Mouse (Mus musculus) heart, postnatal 25 days (tissue): ENCODE results near the gene Cldn7. TPM values are rescaled to one million over a fixed set of nuclear protein-coding genes. Genes with fewer than 3 reads are reported as not detected.

Experiments
- DNase-seq: peaks from one replicate; pipeline ENCODE4 v3.0.0; 2022; ENCODE audit warnings: low spot score
- intact Hi-C: fragments of 180-260 bp; cut with DNase I; formaldehyde crosslinking; loops from one replicate; pipeline ENCODE4 v1.15.1; 2025
- total RNA-seq, 2 experiments: library from RNA; stranded (reverse); gene quantifications; 2 replicates each; pipeline ENCODE4 v1.2.3; 2021

The Cldn7 gene
- total RNA-seq, 2 experiments from 2014 or later: not detected

DNA sequence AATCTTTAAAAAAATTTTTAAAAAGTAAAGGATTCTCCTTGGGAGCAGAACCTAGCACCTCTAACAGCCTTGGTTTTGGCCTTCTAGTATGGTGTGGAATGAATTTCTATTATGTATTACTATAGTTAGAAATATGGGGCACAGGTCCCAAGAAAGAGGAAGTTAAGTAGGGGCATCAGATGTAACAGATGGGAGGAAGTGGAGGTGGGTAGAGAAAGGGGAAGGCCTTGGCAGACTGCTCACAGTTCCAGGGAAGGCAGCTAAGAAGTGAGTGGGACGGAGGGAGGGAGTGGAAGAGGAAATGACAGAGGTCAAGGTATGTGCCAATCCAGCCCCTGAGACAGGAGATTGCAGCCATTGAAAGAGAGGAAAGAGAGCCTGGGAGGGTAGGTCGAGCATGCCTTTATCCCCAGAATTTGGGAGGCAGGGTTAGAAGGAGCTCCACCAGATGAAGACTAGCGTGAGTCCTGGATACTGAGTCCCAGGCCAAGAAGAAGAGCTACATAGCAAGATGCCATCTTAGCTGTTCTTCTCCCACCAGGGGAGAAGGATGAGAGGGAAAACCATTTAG lies 33.5 kb upstream of the Cldn7 start:
- intact Hi-C loops: loop anchor here (5.0 to 10.0 kb wide), 2 partner anchors 76 to 284 kb away; partner anchors contain the start of gene Slc16a11
- no peak for DNase-seq

- DNase-seq: no peak
- intact Hi-C loops: loop anchor here (5.0 to 10.0 kb wide), 2 partner anchors 76 to 283 kb away; partner anchors contain the start of gene Slc16a11
Measured at GRCm38 (mm10) chr11:69931769-69932168, 32.8 kb upstream of the Cldn7 start.

DNA sequence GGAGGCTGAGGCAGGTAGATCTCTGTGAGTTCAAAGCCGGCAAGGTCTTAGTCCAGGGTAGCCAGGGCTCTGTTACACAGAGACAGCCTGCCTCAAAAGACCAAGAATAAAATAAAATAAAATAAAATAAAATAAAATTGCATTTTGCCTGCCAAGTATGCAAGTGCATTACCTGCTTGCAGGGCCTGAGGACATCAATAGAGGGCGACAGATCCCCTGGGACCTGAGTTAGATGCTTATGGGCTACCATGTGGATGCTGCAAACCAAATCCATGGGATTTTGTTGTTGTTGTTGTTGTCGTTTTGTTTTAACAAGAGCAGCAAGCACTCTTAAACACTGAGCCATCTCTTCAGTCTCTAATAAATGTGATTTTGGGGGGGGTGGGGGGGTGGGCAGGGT lies 32.3 kb upstream of the Cldn7 start:
- intact Hi-C loops: loop anchor here (5.0 to 10.0 kb wide), 2 partner anchors 75 to 283 kb away; partner anchors contain the start of gene Slc16a11
- no peak for DNase-seq

- intact Hi-C loops: loop anchor here (5.0 to 10.0 kb wide), 2 partner anchors 74 to 282 kb away; partner anchors contain the start of gene Slc16a11
- DNase-seq: no peak
Measured at GRCm38 (mm10) chr11:69933066-69933465, 31.5 kb upstream of the Cldn7 start.

GRCm38 (mm10) chr11:69934169-69934568 lies 30.4 kb upstream of the Cldn7 start:
- intact Hi-C loops: loop anchor here (1.0 to 10.0 kb wide), 3 partner anchors 15 to 281 kb away; partner anchors contain the start of gene Slc16a11
- DNase-seq: peak; percentile 71

DNA sequence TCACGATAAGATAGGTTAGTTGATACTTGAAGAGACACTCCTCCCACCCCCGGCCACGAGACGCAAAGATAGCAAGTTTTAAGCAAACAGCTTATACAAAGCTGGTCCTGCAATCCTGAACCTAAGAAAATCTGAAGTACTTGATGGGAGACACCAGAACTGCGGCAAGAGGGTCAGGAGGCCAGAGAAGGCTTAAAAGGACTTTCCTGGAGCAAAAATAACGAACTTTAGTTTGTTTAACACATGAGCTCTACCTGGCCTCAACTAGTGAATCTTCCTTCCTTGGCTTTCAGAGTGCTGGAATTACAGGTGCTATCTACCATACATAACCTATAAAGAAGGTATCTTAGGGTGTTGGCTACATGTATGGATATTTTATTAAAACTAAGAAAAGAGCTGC lies 29.9 kb upstream of the Cldn7 start:
- intact Hi-C loops: loop anchor here (1.0 to 10.0 kb wide), 3 partner anchors 15 to 280 kb away; partner anchors contain the start of gene Slc16a11
- DNase-seq: no peak

GRCm38 (mm10) chr11:69935137-69935879 lies 29.3 kb upstream of the Cldn7 start, which contains the start of gene Ybx2:
Gene Ybx2, plus strand, starts transcription at chr11:69935796.
- DNase-seq: peak; percentile 72
- intact Hi-C loops: loop anchor here (10.0 kb wide), 1 partner anchor 279 kb away; the partner anchor contains the start of gene Slc16a11

GRCm38 (mm10) chr11:69936156-69936555 lies 28.4 kb upstream of the Cldn7 start:
- no peak for DNase-seq
- intact Hi-C loops: loop anchor here (10.0 kb wide), 1 partner anchor 279 kb away; the partner anchor contains the start of gene Slc16a11

DNA sequence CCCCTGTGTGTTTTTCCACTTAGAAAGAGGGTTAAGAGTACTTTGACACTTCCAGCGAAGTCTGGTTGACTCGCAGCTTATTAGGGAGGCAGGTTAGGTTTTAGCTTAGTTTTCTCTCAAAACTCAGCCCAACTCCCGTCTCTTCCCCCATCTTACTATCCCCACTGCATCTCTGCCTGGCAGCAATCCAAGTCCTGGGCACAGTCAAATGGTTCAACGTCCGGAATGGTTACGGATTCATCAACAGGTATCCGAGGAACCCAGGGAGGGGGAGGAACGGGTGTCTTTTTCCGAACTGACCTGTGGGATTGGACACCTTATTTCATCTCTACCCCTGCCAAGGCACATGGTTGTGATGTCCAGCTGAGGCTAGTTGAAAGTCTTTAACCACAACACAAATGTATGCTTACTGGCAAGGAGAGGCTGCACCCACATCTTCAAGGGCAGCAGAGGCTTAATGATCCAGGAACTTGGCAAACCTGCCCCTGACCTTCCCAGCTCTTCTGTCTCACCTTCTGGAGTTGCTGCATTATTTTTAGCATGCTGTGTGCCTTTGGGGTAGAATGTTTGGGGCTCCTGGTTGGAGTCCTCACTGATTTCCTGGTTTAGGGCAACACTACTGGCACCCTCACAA lies 27.7 kb upstream of the Cldn7 start:
- intact Hi-C loops: loop anchor here (10.0 kb wide), 1 partner anchor 278 kb away; the partner anchor contains the start of gene Slc16a11
- DNase-seq: no peak

- intact Hi-C loops: loop anchor here (10.0 kb wide), 1 partner anchor 277 kb away; the partner anchor contains the start of gene Slc16a11
Measured at GRCm38 (mm10) chr11:69937385-69937784, 27.2 kb upstream of the Cldn7 start.

GRCm38 (mm10) chr11:69937834-69938233 lies 26.7 kb upstream of the Cldn7 start:
- no peak for DNase-seq
- intact Hi-C loops: loop anchor here (10.0 kb wide), 1 partner anchor 277 kb away; the partner anchor contains the start of gene Slc16a11

More at GRCm38 (mm10) chr11:69937385-69937784, 27.2 kb upstream of the Cldn7 start:
- DNase-seq: peak; percentile 35

DNA sequence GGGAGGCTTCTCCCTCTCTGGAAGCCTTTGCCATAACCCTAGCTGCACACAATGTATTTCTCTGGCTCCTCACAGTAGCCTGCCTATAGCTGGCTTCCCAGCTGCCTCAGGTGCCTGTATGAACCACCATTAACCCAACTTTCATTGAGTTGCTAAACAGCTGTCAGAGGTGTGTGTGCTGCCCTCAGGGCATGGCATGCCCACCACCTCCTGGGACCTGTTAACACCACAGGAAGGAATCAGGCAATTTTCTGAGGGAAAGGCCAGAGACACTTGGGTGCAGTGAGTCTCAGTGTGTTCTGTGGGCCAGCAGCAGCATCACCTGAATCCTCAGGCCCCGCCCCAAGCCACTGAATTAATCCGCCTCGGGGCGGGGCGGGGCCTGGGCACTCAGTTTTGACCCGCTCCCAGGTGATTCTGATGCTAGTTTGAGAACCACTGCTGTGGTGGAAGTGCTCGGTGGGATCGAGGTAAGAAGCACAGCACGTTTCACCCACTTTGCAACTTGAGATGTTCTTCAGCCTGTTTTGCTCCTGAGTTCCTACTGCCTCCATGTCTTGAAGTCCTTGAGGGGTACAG lies 26.1 kb upstream of the Cldn7 start:
- intact Hi-C loops: loop anchor here (10.0 kb wide), 1 partner anchor 276 kb away; the partner anchor contains the start of gene Slc16a11
- DNase-seq: no peak

DNA sequence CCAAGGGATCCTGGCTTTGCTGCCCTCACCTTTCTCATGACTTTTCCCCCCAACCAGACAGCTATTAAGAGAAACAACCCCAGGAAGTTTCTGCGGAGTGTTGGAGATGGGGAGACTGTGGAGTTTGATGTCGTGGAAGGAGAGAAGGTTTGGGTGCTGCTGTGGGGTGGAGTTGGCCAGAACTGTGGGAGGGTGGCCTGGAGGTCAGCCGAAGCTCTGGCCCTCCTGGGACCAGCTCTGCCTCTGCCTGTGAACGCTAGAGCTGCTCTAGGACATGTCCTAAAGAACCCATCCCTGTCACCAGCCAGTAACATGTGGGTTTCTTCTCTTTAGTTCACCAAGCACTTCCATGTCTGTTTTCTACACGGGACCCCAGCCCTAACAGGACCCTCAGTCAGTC lies 25.4 kb upstream of the Cldn7 start:
- intact Hi-C loops: loop anchor here (10.0 kb wide), 1 partner anchor 276 kb away; the partner anchor contains the start of gene Slc16a11

DNA sequence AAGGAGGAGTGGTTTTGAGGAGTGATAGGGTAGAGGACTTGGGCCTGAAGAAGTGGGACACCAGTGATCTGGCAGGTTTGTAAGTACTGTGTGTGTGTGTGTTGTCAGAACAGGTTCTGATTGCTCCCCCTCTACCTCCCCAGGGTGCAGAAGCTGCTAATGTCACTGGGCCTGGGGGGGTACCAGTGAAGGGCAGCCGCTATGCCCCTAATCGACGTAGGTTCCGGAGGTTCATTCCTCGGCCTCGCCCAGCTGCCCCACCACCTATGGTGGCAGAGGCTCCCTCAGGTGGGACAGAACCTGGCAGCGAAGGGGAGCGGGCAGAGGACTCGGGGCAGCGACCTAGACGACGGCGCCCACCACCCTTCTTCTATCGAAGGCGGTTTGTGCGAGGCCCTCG lies 24.8 kb upstream of the Cldn7 start:
- intact Hi-C loops: loop anchor here (10.0 kb wide), 1 partner anchor 275 kb away; the partner anchor contains the start of gene Slc16a11

More for the DNA sequence above, 25.4 kb upstream of the Cldn7 start:
- no peak for DNase-seq

GRCm38 (mm10) chr11:69940962-69941361 lies 23.6 kb upstream of the Cldn7 start:
- DNase-seq: no peak
- intact Hi-C loops: no loop called here

More for the DNA sequence above, 24.8 kb upstream of the Cldn7 start:
- DNase-seq: no peak

GRCm38 (mm10) chr11:69945216-69945615 lies 19.4 kb upstream of the Cldn7 start:
- no peak for DNase-seq
- intact Hi-C loops: no loop called here

- DNase-seq: no peak
- intact Hi-C loops: no loop called here
Measured at GRCm38 (mm10) chr11:69945997-69946891, 18.3 kb upstream of the Cldn7 start.

DNA sequence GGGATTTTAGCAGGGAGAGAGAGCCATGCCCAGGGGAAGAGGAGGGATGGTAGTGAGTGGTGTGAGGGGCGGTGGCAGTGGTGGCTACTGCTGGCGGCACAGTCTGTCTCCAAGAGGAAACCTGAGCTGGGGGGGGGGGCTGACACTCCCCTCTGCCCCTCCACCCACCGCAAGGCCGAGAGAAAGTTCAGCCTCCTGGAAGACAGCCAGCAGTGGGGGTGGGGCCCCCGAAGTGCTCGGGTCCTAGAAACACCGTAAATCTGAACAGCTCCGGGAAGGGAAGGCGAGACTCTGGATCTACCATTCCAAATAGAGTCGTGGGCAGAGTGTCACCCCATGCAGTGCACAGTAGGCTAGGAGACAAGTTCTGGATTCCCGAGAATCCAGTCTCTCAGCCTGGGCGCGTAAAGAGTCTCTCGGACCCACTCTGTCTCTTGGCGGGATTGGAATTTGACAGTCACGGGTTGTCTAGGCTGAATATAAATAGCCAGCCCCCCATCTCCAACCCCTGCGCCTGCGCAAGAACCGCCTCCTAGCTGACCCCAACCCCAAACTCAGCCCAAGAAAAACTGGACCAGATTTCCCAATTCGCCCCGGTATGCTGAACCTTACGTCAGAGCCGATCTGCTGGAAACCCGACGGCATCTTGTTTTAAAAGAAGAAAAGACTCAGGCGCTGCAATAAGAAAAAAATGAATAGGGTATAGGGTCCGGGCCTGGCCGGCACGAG lies 17.1 kb upstream of the Cldn7 start:
- peak; percentile 33 for DNase-seq
- intact Hi-C loops: no loop called here
